Mouse (Mus musculus) gastrocnemius, postnatal 4 days (tissue): ENCODE measurements around the gene Cpa4. TPM values are rescaled to one million over a fixed set of nuclear protein-coding genes. Genes with fewer than 3 reads are reported as not detected.

ENCODE experiments used
- DNase-seq, 2 experiments: peaks; one replicate each; pipeline ENCODE4 v3.0.0; 2021 to 2022; ENCODE audit warnings: low spot score in 2 of 2, mixed read lengths in 2 of 2
- long read RNA-seq, 2 experiments: library from polyadenylated mRNA; stranded (forward); transcript quantifications; one replicate each; pipeline ENCODE4 v2.0.0; 2021
- total RNA-seq, 2 experiments: library from RNA; stranded (reverse); gene quantifications; 2 replicates each; pipeline ENCODE4 v1.2.3; 2021

Cpa4 gene
- 1 to 10 TPM; 1.7 to 2.0 TPM for total RNA-seq
- long read RNA-seq, experiment 1, partial matches to known transcripts = 0 of 2 reads
- long read RNA-seq, experiment 1, other reads (novel, unspliced or antisense) = 2 of 2 reads
- long read RNA-seq, experiment 2 = 0 reads

DNA sequence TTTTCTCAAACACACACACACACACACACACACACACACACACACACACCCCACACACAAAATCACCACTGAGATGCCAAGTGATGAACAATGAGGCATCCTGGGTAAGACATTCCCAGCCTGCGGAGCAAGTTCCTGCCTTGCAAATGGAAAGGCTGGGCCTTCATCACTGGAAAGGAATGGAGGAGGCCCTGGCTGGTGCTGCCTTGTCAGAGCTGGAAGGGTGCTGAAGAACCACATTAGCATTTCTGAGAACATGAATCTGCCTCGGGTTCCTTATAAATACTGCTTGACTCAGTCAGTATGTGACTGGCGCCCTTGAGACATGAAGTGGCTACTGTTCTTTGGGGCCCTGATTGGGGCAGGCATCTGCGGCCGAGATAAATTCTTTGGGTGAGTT is at the start of gene Cpa4:
Cpa4 (plus strand) TSS at position 301 of the 400 bp plus-strand sequence.
- no peak for DNase-seq

DNA sequence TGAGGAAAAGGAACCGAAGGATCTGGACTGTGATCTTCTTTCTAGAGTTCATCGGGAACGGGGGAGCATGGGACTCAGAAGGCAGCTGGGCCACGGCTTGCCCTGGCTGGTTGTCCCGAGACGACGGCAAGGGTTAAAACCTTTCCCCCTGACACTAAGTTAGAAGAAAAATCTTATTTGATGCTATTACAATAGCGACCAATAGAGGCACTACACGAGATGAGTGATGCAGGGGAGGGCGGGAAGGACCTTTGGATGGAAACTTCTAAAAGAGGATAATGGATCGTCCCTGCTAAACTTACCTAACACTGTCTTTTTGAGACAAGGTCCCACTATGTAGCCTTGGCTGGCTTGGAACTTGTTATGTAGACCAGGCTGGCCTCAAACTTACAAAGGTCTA is 47.8 kb upstream of the Cpa4 start:
- no peak for DNase-seq

DNA sequence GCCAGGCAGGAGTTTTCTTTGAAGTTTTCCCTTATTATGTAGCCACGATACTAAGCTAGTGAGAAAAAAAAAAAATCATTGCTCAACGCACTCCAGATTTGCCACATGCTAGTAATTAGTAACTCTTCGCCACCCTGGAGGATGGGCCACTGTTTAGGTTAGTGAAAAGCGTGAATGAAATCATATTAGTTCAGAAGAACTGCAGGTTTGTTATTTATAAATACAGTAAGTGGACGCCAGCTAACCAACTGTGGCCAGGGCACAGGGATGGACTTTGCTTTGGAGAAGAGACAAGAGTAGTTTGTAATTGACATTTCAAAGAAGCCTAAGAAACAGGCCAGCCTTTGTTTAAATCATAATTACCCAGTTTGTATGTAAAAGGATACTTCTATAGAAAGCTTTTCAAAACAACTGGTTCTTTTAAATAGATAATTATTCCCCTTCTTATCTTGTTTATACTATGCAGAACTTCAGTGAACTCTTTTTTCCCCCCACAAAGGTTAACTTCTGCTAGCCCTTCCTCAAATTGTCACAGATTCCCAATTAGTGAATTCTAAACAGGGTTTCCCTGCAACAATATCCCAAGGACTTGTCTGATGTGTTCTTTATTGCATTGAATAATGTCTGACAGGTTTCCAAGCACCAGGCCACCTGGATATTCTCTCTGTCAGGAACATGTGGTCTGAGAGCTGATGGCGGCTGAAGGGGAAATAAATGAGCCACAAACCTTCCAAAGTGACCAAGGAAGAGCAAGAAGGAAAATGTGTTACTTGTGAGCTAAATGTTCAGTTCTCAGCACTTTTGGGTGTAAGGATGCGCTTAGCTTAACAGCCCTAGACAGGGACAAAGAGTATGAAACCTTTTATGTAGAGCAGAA is 42.5 kb upstream of the Cpa4 start:
- no peak for DNase-seq

DNA sequence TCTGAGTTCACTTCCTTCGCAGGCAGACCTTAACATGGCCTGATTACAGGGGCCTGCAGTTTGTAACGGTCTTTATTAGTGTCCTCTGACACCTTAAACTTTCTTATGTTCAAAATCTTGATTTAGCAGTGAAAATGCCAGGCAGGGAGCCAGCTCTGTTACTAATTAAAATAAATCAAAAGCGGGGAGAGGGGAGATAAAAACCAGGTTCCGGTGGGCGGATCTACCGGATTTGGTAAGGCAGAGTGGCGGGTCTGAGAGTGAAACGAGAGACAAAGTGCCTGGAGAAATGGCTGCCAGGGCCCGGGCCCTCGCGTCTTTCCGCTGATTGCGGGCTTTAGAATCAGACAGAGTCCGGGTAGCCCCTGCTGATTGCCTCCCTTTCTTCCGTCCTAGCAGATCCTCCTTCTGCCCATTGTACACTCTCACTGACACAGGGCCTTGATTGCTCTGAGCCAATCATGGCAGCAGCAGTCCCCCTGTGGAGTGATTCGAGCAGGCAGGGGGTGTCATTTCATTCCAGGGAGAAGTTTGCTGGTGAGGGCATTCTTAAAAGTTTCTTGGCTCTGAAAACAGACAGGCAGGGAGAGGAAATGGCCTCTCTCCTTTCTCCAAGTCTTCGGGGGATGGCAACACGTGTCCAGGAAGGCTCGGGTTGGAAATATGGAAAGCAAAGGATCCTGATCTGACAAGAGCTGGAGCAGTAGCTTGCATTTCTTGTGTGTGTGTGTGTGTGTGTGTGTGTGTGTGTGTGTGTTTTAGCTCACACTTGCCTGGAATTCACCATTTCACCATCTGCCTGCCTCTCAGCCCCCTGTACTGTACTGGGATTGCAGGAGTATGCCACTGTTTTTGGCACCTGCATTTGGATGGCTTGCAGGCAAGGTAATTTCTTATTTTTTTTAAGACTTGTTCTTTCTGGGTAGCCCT is 41.3 kb upstream of the Cpa4 start:
- no peak for DNase-seq

DNA sequence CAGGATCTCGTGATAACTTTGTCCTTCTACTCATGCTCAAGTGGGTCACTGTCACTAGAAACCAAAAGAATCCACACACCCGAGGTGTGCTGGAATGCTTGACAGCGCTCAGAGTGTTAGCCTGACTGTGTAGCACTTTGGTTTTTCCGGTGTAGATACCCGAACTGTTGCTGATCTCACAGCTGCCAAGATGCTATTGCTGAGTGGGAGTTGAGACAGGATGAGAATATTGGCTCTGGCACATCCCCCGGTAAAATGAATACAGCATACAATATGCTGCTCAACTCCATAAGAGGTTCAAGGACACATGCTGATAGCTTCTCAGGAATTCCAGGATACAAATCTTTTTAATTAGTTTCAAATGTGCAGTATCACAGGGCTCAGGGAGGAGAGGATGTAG is 39.4 kb upstream of the Cpa4 start:
- DNase-seq = no peak

DNA sequence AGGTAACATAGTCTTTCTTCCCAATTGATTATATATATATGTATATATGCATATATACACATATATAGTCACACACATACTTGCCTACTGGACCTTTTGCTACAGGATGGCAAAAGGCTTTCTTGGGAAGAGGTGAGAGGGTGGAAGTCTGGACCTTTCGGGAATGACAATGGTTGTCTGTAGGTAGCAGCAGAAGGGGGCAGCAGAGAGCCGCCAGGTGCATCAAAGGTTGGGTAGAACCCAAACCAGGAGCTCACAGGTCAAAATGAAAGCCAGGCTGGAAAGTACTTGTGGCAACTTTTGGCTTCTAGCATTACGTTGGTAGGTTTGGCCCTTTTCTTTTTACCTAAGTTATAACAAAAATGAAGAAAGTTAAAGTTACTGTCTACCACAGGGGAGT is 32.8 kb upstream of the Cpa4 start:
- no peak for DNase-seq

DNA sequence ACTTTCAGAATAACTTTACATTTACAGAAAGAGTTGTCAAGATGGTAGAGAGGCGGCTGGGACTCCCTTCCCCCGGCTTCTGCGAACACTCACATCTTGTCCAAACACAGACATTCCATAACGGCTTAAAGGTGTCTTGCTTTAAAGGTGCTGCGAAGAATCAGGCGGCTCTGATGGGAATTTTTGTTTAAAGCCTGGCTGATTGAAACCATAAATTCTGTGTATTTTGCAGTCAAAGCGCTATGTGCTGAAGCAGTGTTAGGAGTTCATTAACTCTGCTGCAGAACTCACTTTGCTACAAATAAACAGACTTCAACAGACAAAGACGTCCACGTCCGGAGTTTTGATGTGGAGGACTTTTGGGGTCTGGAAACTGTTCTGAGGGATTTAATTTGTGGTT is 29.9 kb upstream of the Cpa4 start:
- DNase-seq = no peak

DNA sequence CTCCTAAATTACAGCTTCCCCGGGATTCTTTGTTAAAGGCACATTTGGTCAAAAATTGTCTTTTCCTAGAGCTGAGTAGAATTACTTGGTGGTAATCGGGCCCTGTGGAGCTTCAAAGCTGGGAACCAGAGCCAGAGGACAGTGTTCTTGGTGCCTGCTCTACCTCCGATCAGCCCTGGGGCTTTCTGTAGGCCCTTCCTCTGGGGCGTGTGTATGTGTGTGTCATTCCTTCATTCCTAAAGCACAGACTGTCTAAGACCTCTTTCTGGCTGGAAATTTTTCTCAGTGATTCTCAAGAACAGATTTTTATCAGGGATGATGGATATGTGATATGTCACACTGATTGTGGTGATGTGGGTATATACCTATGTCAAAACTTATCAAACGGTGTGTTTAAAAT is 29.4 kb upstream of the Cpa4 start:
- no peak for DNase-seq

DNA sequence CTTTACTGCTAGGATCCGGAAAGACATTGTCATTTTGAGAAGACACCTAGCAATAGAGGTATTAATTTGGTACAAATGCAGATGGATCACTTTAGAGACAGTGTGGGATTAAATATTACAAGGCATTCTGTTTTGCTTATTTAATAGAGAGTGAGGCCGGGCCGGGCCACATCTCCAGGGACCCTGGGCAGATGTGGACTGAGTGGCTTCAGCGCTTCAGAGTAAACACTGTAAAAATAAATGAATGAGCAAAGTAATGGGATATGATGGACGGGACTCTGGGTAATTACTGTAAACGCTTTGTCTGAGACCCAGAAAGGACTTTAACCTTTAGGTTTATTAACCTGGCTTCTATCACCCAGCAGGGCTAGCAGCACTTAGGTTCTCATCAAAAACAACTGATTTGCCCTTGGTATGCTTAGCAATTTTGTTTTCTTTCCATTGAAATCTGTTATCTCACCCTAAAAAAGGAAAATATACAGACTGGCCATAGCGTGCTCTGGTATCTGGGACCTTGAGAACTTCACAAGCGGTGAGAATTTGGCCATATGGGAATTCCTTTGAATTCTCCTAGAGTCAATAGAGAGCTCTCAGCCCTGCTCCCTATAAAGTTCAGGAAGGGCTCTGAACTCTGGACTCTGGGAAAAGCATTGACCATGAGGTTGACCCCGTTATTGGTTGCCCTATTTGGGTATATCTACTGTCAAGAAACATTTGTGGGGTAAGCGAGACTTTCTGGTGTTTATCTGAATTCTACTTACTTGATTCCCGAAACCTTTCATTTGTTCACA is 27.0 kb upstream of the Cpa4 start, which contains the start of gene Cpa2:
Cpa2 (plus strand) TSS at position 574 of the 791 bp plus-strand sequence.
- DNase-seq = no peak

DNA sequence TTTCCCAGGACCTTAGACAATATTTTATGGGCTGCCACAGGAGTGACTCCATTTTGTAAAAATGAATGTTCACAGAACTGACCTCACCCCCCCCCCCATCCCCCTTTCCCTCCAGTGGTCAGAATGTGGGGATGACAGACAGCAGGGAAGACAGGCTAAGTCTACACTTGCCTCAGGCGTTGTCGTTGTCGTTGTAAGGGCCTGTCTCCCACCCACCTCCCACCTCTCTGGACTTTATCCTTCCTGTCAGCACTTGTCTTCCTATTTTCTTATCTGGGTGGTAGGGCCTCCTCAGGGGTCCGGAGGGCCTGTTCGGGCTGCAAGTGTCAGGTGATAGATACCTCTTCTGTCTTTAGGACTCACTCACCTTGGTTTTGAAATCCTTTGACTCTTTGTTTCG is 25.9 kb upstream of the Cpa4 start:
- no peak for DNase-seq

DNA sequence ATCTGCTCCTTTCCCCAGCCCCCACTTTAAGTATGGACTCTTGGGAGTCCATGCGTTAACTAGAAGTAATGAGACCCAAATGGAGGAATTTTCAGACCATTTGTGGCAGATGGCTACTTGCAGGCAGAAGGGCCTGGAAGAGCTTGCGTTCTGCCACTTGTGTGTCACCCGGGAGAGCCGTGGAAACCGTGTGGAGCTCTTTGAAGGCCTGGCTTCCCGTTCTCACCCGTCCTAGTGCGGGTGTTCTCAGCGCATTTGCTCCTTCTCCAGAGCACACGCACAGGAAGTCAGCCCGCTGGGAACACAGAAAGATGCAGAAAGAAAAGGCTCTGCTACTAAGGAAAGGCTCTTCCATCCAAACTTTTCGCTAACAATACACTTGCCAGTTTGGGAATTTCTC is 25.1 kb upstream of the Cpa4 start:
- DNase-seq = no peak

DNA sequence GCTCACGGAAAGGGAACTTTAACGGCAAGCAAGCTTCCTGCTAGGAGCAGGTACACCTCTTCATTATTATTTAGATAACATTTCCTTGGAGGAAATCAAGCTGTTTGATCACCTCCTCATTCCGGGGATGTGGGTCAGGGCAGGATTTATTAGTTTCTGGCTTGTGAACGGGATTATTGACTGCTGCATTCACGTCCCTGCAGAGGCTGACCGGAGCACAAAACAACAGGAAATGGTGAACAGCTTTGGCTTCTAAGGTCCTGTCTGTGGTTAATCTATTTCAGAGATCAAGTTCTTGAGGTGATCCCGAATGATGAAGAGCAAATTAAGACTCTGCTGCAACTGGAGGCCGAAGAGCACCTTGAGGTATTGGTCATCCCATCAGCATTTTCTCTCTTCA is 24.3 kb upstream of the Cpa4 start:
- no peak for DNase-seq

DNA sequence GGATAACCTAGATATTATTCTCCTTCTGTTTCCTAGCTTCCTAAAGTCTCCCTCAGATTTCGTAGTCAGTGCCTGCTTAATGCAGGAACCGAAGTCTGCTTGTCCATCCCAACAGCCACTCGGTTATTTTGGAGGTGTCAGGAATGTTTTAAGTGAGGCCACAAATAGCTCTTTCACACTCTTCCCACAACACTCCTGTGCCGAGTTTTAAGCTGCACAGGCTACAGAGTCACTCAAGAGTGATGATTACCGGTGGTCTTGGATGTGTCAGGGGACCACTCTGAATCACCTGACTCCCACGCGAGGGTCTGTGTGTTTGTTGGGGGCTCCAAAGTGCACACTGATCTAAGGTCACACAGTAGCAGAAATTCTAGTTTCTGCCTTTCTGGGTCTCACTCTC is 22.5 kb upstream of the Cpa4 start:
- no peak for DNase-seq

DNA sequence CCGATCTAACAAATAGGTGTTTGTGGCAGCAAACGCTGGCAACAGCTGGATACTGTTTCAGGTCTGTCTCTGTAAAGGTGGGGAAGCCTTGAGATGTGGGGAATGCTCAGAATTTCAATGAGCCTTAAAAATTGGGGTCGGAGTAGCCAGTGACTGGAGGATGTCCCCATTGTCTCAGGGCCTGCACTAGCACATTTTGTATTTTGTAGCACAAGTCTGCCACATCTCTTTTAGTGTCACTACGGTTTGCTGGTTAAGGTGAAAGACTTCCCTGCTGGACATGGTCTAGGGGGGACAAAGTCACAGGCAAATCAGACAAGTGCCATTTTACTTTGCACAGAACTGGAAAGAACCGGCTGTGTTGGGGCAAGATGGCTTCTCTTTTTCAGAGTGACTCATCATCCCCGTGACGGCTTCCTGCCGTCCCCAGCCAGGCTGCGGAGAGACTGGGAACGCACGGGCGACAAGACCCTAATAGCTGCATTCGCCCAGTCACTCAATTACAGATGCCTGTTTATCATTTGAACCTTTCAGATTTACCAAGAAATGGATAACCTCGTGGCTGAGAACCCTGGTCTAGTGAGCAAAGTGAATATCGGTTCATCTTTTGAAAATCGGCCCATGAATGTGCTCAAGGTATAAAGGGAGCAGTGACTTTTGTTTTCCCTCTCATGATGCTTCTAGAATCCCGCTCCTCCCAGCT is 21.4 kb upstream of the Cpa4 start:
- peak in 1 of 2 experiments; percentile 40 for DNase-seq

DNA sequence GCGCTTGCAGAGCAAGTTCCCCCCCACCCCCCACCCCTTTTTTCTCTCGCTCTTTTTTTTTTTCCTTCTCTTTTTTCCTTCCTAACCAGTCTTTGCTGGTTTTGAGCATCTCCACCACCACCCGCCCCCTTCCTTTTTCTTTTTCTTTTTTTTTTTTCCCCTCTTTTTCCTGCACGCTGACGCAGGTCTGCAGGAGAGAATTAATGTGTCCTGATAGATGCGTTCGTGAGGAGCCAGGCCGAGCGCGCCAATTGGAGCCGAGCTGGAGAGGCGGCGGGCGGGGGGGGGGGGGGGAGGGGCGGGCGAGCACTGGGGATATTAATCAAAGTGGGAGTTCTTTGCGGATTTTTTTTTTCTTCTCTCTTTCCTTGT is 20.9 kb upstream of the Cpa4 start:
- no peak for DNase-seq

DNA sequence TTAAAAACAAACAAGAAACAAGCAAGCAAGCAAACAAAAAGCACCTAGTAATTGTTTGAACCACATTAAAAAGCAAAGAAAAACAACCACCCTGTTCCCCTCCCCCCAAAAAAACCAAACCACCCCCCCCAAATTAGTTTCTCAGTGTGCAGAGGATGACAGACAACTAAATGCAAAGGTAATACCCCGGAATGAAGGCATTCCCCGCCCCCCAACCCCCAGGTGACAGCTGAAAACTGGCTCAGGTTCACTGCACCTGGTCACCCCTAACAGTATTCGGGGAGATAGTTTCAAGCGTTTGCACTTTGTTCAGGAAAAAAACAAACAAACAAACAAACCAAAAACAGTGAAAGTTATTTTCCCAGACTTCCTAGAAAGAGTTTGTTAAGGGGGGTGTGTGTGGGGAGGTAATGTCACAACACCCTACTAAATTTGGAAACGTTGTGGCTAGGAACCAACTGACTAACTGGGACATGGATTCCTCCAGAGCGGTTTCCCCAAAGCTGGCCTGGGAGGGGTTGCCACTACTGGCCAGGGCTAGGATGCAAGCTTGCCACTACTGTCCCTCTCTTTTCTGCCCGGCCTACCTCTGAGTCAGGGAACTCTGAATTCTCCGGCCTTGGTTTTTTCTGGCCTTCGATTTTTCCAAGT is 20.4 kb upstream of the Cpa4 start:
- peak in 1 of 2 experiments; percentile 48 for DNase-seq

DNA sequence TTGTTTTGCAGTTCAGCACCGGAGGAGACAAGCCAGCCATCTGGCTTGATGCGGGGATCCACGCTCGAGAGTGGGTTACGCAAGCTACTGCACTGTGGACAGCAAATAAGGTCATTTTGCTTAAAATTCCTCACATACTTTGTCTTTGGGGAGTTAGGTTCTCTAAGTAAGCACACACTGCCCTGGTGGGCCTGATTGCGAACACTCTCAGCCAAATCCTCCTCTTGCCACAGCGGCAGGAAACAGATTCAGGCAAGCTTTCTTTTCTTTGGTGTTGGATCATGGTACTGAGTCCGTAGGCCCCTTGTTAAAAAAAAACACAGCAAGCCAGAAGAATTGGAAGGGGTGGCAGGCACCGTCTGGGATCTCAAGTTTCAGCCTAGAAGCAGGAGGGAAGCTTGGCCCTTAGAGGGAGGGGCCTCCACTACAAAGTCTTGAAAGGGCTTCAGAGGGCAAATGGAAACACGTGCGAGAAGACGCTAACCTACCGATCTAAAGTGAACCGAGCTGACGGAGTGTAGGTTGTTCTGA is 18.9 kb upstream of the Cpa4 start:
- peak in 1 of 2 experiments; percentile 31 for DNase-seq

DNA sequence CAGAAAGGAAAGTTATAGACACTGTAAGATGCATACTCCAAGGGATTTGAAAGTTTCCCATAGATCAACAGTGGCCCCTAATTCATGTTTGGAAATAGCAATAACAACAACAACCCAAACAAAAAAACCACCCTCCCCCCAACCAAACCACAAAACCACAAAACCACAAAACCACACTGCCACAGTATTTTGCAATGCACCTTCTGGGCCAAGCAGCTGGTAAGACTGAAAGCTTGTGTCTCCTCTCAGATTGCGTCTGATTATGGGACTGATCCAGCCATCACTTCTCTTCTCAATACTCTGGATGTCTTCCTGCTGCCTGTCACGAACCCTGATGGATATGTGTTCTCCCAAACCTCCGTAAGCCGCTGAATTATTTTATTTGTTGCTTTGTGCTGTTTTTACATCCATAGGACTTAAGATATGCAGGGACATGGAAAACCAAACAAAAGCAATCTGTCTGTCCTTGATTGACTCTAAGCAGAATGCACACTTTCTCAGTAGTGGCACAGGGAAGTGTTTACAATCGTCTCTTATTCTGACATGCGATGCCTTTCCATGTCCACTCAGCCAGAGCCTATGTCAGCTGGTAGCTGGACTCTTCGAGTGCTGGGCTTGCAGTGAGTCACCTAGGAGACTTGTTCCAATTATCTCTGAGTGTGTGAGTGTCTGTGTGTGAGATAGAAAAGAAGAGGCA is 17.5 kb upstream of the Cpa4 start:
- no peak for DNase-seq

DNA sequence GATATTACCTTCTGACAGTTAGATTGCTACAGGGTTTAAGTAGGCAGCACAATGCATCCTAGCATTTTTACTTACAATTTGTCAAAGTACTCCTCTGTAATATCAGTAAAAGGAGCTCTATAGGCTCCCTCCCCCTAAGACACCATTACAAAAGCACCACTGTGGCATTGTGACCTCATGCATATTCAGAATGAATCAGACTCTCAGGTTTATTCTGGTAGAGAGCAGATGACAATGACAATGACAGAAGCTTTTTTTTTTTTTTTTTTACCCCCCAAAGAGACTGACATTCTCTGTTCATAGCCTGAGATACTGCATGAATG is 17.0 kb upstream of the Cpa4 start:
- no peak for DNase-seq
